Mouse (Mus musculus) monocyte, adult 5-6 weeks (primary cell): ENCODE data around the gene Phactr3. TPM values are rescaled to one million over a fixed set of nuclear protein-coding genes. Genes with fewer than 3 reads are reported as not detected.

ENCODE experiments used
- ATAC-seq: fragments of 153-309, 156-312 bp; replicated peaks from 2 replicates; pipeline ENCODE4 v1.8.0; 2017; ENCODE audit warnings: mild to moderate bottlenecking; ENCODE audit not compliant: low TSS enrichment, insufficient number of reproducible peaks, severe bottlenecking, poor library complexity, low FRiP score
- total RNA-seq: library from RNA; stranded (forward); fragments of 200-1000, 200-491, 200-594 nt; gene quantifications from 3 replicates; pipeline ENCODE4 v1.2.3, GENCODE M21; 2017

Phactr3 gene
- total RNA-seq, 1 experiment from 2014 or later: 62.1 TPM

DNA sequence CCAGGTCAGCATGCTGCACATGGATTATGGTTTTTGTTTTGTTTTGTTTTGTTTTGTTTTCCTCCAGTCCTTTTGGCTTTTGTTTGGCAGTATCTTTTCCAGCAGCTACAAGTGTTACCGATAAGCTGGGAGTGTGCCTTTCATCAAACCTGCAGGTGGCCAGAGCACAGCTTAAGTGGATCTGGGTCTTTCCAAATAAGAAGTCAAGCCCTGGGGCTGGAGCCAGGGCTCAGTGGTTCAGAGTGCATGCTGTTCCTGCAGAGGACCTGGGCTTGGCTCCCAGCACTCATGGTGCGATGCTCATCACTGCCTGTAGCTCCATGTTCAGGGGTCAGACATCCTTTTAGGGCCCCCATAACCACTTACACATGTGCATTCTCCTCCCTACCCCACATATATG lies 55.2 kb downstream of the Phactr3 start:
- ATAC-seq: no peak

DNA sequence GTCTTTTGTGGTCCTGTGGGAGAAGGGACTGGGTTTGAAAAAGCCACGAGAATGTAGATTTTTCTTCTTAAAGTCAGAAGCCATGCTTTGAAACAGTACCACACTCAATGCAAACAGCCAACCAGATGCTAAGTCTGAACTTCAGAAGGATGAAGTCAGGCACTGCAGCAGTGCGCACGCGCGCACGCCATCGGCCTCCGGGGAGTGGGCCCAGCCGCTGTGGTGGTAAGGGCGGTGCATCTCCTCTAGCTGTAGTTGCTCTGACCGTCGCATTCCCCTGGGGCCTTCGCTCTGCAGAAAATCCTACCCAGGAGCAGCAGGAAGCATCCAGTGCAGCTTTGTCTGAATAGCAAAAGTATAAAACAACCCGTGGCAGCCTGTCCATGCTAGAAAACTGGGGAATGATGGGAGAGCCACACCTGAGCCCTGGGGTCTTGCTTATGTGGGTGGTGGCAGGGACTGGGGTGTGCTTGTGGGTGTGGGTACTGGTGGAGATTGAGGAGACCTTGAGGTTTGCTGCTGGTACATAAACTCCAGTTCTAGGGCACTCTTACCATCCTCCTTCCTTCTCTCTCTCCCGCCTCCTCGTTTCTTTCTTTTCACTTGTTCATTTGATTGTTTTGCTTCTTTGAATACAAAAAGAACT lies 56.6 kb downstream of the Phactr3 start:
- no peak for ATAC-seq

DNA sequence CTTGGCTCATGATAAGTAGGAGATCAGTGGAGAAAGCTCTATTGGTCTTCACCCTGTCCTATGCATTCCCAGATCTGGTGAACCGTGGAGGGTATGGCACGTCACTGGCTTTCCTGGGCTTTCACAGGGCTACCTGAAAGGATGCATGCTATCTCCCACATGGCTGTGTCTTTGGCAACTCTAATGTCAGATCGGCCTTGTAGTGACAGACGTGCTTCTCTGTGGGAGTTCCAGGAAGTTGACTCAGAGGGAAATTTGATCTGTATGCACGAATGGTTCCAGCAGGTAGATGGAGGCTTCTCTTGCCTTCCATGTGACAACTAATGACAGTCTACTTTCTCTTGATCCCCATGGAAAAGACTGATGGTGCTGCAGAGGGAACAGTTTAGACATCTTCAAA lies 65.5 kb downstream of the Phactr3 start:
- ATAC-seq: no peak

DNA sequence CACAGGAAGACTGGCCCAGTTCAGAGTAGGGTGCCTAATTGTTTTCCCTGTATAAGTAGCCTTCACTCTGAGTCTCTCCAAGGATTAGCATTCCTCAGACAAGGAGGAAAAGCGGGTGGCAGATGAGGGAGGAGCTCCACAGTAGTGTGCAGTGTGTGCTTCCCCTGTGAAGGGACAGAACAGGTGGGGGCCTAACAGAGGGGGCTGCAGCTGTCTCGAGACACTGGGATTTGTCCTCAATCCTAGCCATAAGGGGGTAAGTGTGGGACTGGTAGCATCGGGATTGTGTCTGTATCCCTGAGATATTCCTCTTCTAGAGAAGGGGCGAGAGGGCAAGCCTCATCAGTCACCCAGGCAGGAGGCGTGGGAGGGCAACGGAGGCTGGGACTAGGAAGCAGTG lies 66.1 kb downstream of the Phactr3 start:
- ATAC-seq: no peak

DNA sequence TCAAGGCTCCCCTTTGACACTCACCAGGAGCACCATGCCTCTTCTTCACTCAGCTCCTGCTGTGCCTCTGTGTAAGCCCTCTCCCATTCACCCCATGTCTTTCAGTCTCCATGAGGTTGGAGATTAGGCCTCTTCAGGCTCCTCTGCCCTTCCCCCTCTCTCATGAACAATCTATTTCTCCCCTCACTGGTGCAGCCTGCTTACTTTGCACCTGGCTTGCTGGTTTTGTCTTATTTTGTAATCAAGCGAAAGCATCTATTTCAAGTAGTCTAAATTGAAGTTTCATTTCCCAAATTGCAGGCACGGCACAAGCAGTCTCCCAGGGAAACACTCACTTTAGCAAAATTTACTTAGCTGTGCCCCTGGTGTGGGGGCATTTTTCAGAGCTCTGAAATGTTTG lies 70.2 kb downstream of the Phactr3 start:
- ATAC-seq: no peak

DNA sequence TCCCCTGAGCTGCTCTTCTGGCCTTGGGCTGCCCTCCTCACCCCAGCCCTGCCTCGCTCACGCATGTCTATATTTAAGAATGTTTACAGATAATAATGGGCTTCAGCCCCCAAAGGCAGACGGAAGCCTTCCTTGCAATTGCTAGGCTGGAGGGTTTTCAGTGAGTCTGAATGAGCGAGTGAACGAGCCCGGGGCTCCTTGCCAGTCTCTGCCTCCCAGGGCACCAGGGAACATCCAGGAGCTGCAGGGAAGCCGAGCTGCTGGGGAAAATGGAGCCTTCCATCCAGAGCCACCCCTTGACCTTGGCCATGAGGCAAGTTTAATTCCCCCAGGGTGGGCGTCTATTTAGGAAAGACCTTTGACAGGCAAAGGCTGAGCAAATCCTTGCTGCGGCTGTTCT lies 74.1 kb downstream of the Phactr3 start:
- ATAC-seq: no peak

DNA sequence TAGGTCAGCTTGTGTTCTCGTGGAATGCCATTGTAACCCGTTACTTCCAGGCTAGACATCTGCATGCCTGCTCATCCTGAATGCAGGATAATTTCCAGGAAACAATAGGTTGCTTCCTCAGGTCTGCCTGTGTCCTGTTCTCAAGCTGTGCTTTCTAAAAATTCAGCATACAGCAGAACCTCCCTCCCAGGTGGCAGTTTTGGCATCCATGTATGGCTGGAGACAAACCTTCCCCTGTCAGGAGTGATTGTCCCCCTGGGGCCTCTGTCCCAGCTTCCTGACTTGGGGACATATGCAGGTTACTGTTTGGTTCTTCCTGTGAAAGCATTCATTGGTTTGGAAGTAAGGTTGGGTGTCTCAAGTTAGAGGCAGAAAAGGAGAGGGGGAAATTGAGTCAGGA lies 74.7 kb downstream of the Phactr3 start:
- no peak for ATAC-seq

DNA sequence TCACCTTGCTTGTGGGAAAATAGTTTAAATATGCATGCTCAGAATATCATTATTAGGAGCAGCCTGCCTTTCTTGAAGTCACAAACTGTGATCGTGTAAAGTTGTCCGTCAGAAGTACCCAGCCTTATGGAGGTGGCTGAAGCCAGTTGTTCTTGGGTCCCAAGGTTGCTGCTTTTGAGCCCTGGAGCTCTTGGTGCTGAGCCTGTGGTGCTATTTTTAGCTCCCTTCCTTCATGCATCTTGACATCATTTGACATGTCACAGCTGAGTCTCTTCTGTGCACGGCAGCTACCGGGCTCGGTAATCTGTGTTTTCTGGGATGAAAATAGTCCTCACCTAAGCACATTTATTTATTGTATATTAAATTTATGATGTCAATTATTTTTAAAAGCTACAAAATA lies 76.1 kb downstream of the Phactr3 start:
- no peak for ATAC-seq

DNA sequence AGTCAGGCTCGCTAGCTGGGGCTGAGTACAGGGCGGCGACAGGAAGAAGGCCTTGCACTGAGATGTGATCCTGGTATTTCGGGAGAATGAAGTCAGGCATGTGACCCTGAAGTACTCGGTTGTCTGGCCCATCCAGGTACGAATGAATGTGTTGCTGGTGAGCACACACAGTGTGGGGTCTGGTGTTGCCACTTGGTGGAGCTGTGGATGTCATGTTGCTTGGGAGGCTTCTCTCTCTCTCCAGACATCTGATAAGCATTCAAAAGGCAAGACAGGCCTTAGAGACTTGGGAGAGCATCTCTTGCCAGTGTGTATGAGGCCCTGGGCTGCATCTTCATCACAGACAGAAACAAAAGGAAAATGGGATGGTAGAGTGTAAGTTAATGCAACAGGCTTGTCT lies 77.3 kb downstream of the Phactr3 start:
- ATAC-seq: no peak

DNA sequence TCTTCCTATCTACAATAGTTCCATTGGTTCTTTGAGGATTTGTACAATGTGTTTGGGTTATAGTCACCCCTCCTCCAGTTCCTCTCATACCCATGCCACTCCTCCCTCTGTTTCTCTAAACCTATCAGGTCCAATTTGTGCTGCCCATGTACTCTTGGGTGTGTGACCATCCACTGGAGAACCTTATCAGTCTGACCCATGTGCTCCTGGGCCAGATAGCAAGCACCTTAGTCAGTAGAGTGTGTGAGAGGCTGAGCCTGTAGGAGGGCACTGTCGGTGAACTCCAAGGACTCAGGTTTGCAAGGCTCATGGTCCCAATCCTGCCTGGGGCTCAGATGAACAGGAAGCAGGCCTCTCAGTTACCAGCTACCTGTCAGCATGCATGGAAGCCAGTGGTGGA lies 78.8 kb downstream of the Phactr3 start:
- ATAC-seq: no peak

DNA sequence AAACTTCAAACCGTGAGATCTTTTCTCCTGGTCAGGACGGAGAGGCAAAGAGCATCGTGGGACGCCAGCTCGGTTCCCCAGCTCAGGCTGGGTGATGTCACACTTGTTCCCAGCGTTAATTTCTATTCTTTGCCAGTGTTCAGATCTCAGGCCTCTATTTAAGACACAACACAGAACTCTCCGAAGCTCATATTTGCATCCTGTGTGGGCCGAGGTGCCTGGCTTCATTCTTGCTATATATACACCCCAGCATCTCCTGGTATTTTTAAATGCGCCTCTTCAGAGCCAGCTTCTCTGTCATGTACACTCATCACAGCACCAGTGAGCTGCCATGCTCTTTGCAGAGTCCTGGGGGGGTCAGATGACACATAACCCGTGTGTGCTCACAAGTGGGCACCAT lies 85.7 kb downstream of the Phactr3 start:
- ATAC-seq: no peak

DNA sequence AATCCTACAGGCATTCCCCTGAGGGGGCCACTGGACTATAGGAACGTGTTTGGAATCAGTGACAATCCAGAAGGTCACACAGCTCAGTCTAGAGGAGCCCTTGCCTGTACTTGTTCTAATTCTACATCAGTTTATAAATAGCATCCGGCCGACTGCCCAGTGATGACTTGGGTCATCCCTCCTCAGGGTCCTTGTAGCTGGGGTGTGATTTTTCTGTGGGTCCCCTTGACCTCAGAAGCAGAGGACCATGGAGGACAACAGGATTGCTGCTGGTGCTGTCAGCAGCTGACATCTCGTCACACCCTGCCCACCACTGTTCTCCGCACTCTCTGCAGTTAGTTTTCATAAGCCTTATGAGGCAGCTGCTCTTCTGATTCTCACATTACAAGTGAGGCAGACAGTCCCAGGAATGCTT lies 89.4 kb downstream of the Phactr3 start:
- ATAC-seq: no peak

DNA sequence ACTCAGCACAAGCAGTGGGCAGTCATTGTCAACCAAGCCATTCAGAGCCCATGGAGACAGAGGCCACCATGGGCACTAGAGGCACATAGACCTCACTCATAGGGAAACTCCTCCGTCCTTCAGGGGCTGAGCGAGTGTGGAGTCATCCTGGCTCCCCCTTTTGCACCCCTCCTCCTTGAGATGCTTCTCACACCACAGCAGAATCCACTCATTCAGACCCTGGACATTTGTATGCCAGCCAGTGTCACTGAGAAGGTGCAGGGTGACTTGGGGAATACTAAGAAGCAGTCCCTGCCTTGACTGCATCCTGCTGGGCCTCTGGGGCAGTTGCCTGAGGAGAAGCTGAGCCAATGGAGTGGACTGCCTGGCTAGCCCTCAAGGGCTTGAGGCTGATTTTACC lies 95.1 kb downstream of the Phactr3 start:
- ATAC-seq: no peak

DNA sequence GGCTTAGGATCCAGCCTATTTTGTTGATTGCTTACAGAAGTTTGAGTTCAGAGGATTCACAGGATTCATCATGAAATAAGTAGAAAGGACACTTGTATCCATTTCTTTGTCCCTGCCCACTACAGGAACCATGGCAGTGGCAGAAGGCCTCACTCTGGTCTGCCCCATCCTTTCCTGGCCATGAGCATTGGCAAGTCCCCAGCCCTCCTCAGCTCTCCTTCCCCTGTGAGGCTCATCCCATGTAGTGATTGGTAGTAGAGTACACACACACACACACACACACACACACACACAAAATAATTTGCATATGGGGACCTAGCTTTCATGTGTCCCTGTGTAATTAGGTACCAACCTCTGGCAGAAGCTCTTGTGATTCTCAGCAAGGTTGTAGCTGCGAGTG lies 95.8 kb downstream of the Phactr3 start:
- ATAC-seq: no peak

DNA sequence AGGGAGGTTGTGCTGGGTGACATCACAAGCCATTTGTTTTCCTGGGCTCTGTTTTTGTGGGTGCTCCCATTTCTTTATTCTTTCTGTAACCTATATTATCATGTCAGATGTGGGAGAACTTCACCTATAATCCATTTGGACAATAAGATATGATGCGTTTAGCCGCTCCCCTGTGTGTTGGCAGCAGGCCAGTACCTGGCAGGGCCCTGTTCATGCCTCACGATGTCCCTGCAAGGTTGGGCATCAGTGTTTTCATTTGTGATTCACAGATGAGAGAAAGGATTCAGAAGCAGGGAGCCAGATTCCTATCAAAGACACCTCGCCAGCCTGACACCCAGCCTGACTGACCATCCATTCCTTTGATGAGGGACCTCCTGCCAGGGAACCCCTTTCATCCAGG lies 99.7 kb downstream of the Phactr3 start:
- ATAC-seq: no peak

DNA sequence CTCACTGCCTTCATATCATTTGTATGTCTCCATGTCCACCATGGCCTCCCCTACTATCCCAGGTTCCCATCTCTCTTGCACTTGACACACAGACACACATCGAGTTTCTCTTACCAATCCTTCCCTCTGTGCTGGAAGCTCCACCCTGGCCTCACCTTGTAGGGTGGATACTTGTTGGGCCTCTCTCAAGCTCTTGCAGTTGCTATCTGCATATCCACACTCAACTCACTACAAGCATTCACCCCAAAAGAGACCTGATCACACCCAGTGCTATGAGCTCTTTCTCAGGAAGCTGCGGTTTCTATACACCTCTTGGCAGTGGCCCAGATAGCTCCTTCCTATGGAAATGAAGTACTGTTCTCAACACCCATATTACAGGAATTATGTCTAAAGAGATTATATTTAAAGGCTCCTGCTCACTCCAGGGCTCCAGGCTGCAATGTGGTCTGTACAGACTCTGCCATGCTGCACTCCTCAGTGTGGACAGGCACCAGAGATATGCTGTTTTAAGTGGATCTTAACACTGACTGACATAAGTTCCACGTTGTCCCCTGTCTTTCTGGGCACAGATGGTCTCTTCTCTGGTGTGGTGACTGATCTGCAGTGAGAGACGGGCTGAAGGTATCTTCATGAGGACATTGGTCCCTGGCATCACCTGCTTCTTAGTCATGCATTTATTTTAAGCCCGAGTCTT lies 100.8 kb downstream of the Phactr3 start:
- ATAC-seq: no peak

DNA sequence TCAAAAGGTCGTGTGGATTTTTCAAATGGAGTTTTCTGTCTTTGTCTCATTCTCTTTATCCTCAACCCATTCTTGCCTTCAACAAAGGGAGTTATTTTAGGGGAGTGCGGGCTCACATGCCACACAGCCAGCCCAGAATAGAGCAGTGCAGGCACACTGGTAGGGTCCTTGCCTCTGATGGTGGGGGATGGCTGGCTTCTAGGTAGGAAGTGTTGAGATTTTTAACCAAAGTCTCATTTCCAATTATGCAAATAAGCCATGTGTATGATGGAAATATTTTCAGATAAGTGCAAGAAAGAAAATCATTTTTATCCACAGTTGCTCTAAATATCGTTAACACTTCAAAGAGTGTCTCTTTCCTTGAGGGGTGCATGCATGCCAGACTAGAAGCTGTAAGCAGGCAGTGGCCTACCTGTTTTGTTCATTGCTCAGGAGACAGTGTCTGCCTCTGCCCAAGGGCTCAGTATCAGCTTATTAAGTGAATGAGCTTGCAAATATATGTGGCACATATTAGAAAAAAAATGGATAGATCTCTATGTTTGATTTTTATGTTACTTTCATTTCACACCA lies 101.5 kb downstream of the Phactr3 start:
- ATAC-seq: no peak

DNA sequence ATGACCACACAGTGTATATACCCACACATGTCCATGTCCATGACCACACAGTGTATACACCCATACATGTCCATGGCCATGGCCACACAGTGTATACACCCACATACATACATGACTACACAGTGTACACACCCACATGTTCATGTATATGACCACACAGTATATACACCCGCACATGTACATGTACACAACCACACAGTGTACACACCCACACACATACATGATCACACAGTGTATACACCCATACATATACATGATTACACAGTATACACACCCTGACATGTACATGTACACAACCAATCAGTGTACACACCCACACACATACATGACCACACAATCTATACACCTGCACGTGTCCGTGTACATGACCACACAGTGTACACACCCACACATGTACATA lies 102.2 kb downstream of the Phactr3 start:
- no peak for ATAC-seq

DNA sequence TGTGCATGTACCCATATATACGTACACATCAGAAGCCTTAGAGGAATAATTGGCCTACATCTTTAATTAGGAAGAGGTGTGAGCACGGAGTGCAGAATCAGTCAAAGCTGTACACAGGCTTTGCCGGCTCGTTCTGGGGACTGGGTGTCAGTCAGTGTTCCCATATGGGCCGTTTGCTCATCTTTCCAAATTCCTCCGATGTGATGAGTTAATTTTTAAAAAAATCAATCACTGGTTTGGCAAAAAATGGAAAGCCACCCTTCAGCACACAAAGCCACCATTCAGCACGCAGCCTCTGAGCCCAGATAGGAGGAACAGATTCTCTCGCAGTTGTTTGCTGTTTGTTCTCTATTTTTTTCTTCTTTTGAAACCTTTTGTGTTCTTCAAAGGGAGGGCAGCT lies 110.5 kb downstream of the Phactr3 start:
- ATAC-seq: no peak

DNA sequence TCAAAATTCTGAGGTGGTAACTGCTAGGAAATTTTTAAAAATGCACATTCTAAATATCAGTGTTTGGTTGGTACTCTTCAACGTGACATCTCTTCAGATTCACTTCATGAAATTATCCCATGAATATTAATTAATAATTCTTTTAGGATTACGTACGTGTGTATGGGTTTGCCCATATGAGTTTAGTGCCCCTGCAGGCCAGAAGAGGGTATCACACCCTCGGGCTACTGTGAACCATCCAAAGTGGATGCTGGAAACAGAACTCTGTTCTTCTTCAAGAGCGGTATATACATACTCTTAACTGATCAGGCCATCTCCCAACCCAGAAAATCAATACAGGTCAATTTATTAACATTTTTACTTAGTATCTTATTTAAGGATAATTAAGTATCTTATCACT lies 114.7 kb downstream of the Phactr3 start:
- ATAC-seq: no peak
